Mouse (Mus musculus) thymus, adult 18-20 months (tissue): Measurements from ENCODE around the gene Aqp8.

Source experiments
- DNase-seq, 2 experiments: peaks; one replicate each; pipeline ENCODE4 v3.0.0; 2022; ENCODE audit warnings: mixed read lengths in 2 of 2

Gene Aqp8

DNA sequence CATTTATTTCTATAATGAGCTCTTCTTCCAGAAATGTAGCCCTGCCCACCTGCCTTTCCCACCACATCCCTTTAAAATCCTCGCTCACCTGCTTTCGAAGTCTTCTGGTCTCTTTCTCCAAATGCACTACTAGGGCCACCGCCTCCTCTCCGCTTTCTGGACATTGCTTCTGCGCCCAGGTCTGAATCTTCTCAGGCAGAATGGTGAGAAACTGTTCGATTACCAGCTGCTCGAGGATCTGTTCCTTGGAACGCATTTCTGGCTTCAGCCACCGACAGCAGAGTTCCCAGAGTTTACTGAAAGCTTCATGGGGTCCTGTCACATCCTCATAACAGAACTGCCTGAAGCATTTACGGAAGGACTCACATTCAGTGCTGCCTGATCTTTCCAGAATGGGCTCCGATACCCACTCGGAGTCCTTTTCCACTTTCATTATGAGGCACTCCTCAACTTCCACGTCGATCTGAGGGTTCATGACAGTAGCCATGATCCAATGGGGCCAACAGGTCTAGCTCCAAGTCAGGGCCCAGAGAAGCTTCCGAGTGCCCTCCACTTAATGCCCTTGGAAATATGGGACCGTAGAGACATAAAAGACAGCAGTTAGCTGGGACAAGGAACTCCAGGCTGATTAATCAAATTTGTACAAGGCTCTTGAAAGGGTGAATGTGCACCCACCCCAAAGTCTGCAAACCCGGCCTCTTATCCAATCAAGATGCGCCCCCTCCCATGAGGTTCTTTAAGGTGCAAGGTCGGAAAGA is 37.6 kb downstream of the Aqp8 start:
- no peak for DNase-seq

DNA sequence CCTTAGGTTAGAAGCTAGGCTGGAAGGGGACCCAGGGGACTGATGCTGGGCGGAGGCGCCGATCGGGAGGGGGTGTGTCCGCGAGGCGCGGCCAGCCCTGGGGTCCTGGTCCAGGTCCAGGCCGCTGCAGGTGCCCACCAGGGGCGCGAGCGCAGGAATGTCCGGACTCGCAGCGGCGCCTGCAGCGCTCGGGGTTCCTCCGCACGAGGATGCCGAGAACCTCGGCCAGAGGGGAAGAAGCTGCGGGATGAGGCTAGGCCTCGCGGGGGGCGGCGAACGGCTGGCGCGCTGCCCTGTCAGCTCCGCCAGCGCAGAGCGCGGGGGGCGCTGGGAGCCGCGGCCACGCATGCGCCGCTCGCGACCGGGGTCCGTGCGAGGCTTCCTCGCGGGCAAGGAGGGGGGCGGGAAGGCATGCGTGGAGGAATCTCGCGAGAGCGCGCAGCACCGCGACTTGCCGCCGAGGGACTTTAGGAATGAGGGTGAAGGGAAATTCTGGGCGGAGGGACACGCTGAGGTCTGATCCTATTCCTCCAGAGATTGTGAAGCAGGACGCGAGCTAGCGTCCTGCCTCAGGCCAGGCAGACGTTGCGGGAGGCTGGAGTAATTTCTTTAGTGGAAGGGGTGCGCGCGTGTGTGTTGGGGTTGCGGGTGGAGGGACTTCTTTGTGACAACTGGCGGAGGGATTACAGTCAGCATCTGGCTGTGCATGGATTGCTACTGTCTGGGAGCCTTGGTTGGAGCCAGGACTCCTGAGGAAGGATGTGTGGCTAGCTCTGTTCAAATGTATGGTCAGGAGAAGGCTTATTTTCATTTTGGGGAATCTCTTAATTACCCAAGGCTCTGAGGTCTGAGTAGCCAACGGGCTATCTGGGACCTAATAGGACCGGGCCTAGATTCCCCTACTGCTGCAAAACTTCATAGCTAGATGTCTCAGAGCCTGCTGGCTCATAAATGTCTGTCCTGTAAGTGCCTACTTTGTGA is 38.4 kb downstream of the Aqp8 start, which contains the start of gene Zkscan2:
Gene Zkscan2, minus strand, starts transcription at position 211 of the 981 bp plus-strand sequence.
- DNase-seq = peak; percentile 15

DNA sequence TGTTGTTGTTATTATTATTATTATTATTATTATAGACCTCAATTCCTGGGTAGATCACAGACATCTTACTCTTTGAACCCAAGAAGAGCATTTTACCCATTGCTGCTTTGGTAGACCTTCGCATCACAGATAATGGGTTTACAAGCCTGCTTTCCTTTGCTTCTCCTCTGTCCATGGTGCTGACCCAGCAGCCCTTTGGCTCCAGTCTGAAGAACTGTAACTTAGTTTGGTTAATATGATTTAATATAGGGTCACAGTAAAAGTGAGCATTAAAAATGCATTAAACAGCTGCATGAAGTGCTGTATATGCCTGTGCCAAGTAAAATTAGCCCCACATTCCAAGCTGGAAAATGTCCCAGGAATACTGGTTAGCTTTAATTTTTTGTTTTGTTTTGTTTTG is 41.3 kb downstream of the Aqp8 start:
- DNase-seq = no peak

DNA sequence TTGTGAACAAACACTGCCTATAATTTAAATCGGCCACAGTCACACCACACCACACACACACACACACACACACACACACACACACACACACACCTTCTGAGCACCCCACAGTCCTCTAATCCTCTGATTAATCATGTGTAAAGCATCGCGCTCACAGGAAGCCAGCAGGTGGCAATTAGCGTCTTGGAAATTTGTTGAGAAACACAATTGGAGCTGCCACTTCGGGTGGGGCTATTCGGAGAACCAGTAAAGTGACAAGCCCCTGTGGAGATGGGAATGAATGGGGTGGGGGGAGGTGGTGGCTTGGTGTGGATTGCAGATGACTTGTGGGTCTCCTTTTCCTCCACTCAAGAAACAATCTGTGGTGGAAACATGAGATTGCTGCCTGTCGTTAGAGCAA is 45.9 kb downstream of the Aqp8 start:
- no peak for DNase-seq
